Mouse (Mus musculus): ENCODE data around the gene Cmtm5. TPM values are rescaled to one million over a fixed set of nuclear protein-coding genes. Genes with fewer than 3 reads are reported as not detected.
"Not testable (repeated sequence)": the region's sequence is repeated elsewhere in the genome, so short reads cannot be mapped to it uniquely, and the experiment has no call there.

Cmtm5 gene
- polyA plus RNA-seq, 1 experiment, result 120 TPM

GRCm38 (mm10) chr14:54930431-54930830 lies 5.6 kb upstream of the Cmtm5 start:
- DNase-seq (ENCODE audit: extremely low spot score in 1 of 2, low spot score in 1 of 2), result no peak

- DNase-seq (ENCODE audit: extremely low spot score in 1 of 2, low spot score in 1 of 2), result no peak
These were observed 3.4 kb upstream of the Cmtm5 start, which contains the start of gene Il25 for GRCm38 (mm10) chr14:54932645-54933150. TSS of gene Il25 (plus strand) at chr14:54932695.

- no peak for DNase-seq (ENCODE audit: extremely low spot score in 1 of 2, low spot score in 1 of 2)
These were observed 735 bp downstream of the Cmtm5 start for GRCm38 (mm10) chr14:54936831-54937160.

GRCm38 (mm10) chr14:54937361-54938182 lies 1.5 kb downstream of the Cmtm5 start:
- DNase-seq (ENCODE audit: extremely low spot score in 1 of 2, low spot score in 1 of 2), result no peak

- no peak for DNase-seq (ENCODE audit: extremely low spot score in 1 of 2, low spot score in 1 of 2)
These were observed 2.6 kb downstream of the Cmtm5 start for GRCm38 (mm10) chr14:54938431-54939219.

GRCm38 (mm10) chr14:54939434-54940175 lies 3.5 kb downstream of the Cmtm5 start:
- peak in 1 of 2 experiments; percentile 76 for DNase-seq (ENCODE audit: extremely low spot score in 1 of 2, low spot score in 1 of 2)

GRCm38 (mm10) chr14:54940176-54940530 lies 4.1 kb downstream of the Cmtm5 start:
- no peak for DNase-seq (ENCODE audit: extremely low spot score in 1 of 2, low spot score in 1 of 2)

GRCm38 (mm10) chr14:54941024-54941978 lies 5.2 kb downstream of the Cmtm5 start:
- no peak for DNase-seq (ENCODE audit: extremely low spot score in 1 of 2, low spot score in 1 of 2)

GRCm38 (mm10) chr14:54942479-54942878 lies 6.4 kb downstream of the Cmtm5 start:
- no peak for DNase-seq (ENCODE audit: extremely low spot score in 1 of 2, low spot score in 1 of 2)

GRCm38 (mm10) chr14:54943971-54944370 lies 7.9 kb downstream of the Cmtm5 start:
- DNase-seq (ENCODE audit: extremely low spot score in 1 of 2, low spot score in 1 of 2), result no peak

GRCm38 (mm10) chr14:54944939-54945338 lies 8.9 kb downstream of the Cmtm5 start:
- DNase-seq (ENCODE audit: extremely low spot score in 1 of 2, low spot score in 1 of 2), result no peak

- DNase-seq (ENCODE audit: extremely low spot score in 1 of 2, low spot score in 1 of 2), result no peak
These were observed 10.1 kb downstream of the Cmtm5 start for GRCm38 (mm10) chr14:54945975-54946704.

GRCm38 (mm10) chr14:54947008-54947407 lies 10.9 kb downstream of the Cmtm5 start:
- DNase-seq (ENCODE audit: extremely low spot score in 1 of 2, low spot score in 1 of 2), result not testable (repeated sequence)

GRCm38 (mm10) chr14:54948781-54949180 lies 12.7 kb downstream of the Cmtm5 start:
- no peak for DNase-seq (ENCODE audit: extremely low spot score in 1 of 2, low spot score in 1 of 2)

GRCm38 (mm10) chr14:54950493-54950892 lies 14.4 kb downstream of the Cmtm5 start:
- DNase-seq (ENCODE audit: extremely low spot score in 1 of 2, low spot score in 1 of 2), result no peak

- DNase-seq (ENCODE audit: extremely low spot score in 1 of 2, low spot score in 1 of 2), result no peak
These were observed 15.5 kb downstream of the Cmtm5 start for GRCm38 (mm10) chr14:54951587-54951986.

- no peak for DNase-seq (ENCODE audit: extremely low spot score in 1 of 2, low spot score in 1 of 2)
These were observed 17.7 kb downstream of the Cmtm5 start for GRCm38 (mm10) chr14:54953664-54954206.

- no peak for DNase-seq (ENCODE audit: extremely low spot score in 1 of 2, low spot score in 1 of 2)
These were observed 18.4 kb downstream of the Cmtm5 start for GRCm38 (mm10) chr14:54954474-54954873.

- DNase-seq (ENCODE audit: extremely low spot score in 1 of 2, low spot score in 1 of 2), result no peak
These were observed 19.4 kb downstream of the Cmtm5 start for GRCm38 (mm10) chr14:54955481-54955880.
